12 mouse cellular contexts compared by ENCODE assay signal in genomic region chr12:112868178-112869087, GRCm38 (mm10). TPM values are rescaled to one million over a fixed set of nuclear protein-coding genes. Genes with fewer than 3 reads are reported as not detected.
DNase-seq lines count a peak whose midpoint lies in the region; ATAC-seq and TF ChIP-seq lines count a peak whose summit lies in the region.
"Had no signal": no experiment of that assay in that cellular context is flagged by ENCODE, and none has a peak within 500 bp of the region (broad histone marks: within the 10 kb centered on the region; RNA-seq: fewer than 3 reads in every experiment).

Gene Gpr132, minus strand, starts transcription at chr12:112868228.

- H3K9me3 ChIP-seq in liver, postnatal 0 days (ENCODE audit: low read length), result no peaks in the 10 kb centered on the region
- no peaks in the 10 kb centered on the region for H3K9me3 ChIP-seq in liver, embryonic 12.5 days (replicated peaks)
- H3K9me3 ChIP-seq: G1E had no signal

- 0 out of 2 replicates have a peak, but pooled peaks have one; percentile 6 for ATAC-seq in liver, postnatal 0 days
- ATAC-seq in liver, embryonic 12.5 days, result no peak

- WGBS in liver, postnatal 0 days (ENCODE audit: insufficient replicate concordance), result 51% methylated on average over 13 of the region's 13 CpGs
- 53% methylated on average over 13 of the region's 13 CpGs for WGBS in liver, embryonic 12.5 days (ENCODE audit: insufficient replicate concordance)
- 33% methylated on average over 13 of the region's 13 CpGs for WGBS in thymus, adult 2 months

- H3K9ac ChIP-seq in liver, postnatal 0 days (replicated peaks), result no peak within 1 kb of the TSS
- no peak within 1 kb of the TSS for H3K9ac ChIP-seq in liver, embryonic 12.5 days

- no peaks in the 10 kb centered on the region for H3K36me3 ChIP-seq in liver, postnatal 0 days (replicated peaks; ENCODE audit: insufficient read depth, low read length)
- no peaks in the 10 kb centered on the region for H3K36me3 ChIP-seq in liver, embryonic 12.5 days
- H3K36me3 ChIP-seq in thymus, adult 2 months (ENCODE audit: control insufficient read depth, insufficient read depth, low read length), result no peaks in the 10 kb centered on the region
- H3K36me3 ChIP-seq: G1E had no signal

- no peak within 1 kb of the TSS for H3K4me3 ChIP-seq in liver, postnatal 0 days (ENCODE audit: low read depth, low read length)
- no peak within 1 kb of the TSS for H3K4me3 ChIP-seq in liver, embryonic 12.5 days
- H3K4me3 ChIP-seq in thymus, adult 2 months (ENCODE audit: control insufficient read depth, insufficient read depth, low read length), result no peak within 1 kb of the TSS
- H3K4me3 ChIP-seq: myocyte had no signal

- TF ChIP-seq EP300 in liver, postnatal 0 days (IDR thresholded peaks at IDR 0.05; ENCODE audit: low read depth), result no peak

- H3K4me2 ChIP-seq in liver, postnatal 0 days (ENCODE audit: low read depth, low read length), result no peak within 1 kb of the TSS
- H3K4me2 ChIP-seq in liver, embryonic 12.5 days, result no peak within 1 kb of the TSS

- TF ChIP-seq CTCF in liver, postnatal 0 days (IDR thresholded peaks at IDR 0.05; ENCODE audit: low read depth), result no peak
- no peak for TF ChIP-seq CTCF in thymus, adult 2 months (IDR thresholded peaks at IDR 0.05; ENCODE audit: borderline replicate concordance, control insufficient read depth, extremely low read depth, insufficient read depth, low read length, poor library complexity)

- 0 out of 2 replicates have a peak, but pooled peaks have one; percentile 10 for TF ChIP-seq POLR2A in thymus, adult 2 months (IDR thresholded peaks at IDR 0.05; ENCODE audit: control insufficient read depth, extremely low read depth, insufficient read depth, low read length, poor library complexity)

- peak within 1 kb of the TSS; percentile 29; the same call in 1 of the 2 replicates for H3K27ac ChIP-seq in liver, postnatal 0 days (ENCODE audit: low read depth)
- H3K27ac ChIP-seq in liver, embryonic 12.5 days, result no peak within 1 kb of the TSS
- peak within 1 kb of the TSS; percentile 76 for H3K27ac ChIP-seq in thymus, adult 2 months (ENCODE audit: control insufficient read depth, insufficient read depth, low read length)

- peaks cover 6% of the 10 kb centered on the region for H3K27me3 ChIP-seq in liver, postnatal 0 days (ENCODE audit: insufficient read depth, low read length)
- H3K27me3 ChIP-seq in liver, embryonic 12.5 days (replicated peaks), result peaks cover 56% of the 10 kb centered on the region
- H3K27me3 ChIP-seq in thymus, adult 2 months (ENCODE audit: control insufficient read depth, insufficient read depth, low read length), result no peaks in the 10 kb centered on the region

- H3K4me1 ChIP-seq in liver, postnatal 0 days (ENCODE audit: insufficient read depth), result peaks cover 18% of the 10 kb centered on the region
- peaks cover 14% of the 10 kb centered on the region for H3K4me1 ChIP-seq in liver, embryonic 12.5 days
- peaks cover 61% of the 10 kb centered on the region for H3K4me1 ChIP-seq in thymus, adult 2 months (replicated peaks; ENCODE audit: control insufficient read depth, insufficient read depth, low read length)

- DNase-seq in liver, postnatal 0 days, result no peak
- DNase-seq in NIH3T3 (ENCODE audit: low read depth), result peak; percentile 29
- peak; percentile 83 for DNase-seq in gonadal fat pad, adult 2 months (ENCODE audit: low read depth)
- DNase-seq in thymus, adult 2 months, result peak; percentile 61
- DNase-seq in kidney, postnatal 14 days, result no peak
- no peak for DNase-seq in layer of hippocampus, postnatal 25 days (ENCODE audit: extremely low spot score in 1 of 2, low spot score in 1 of 2)
- no peak for DNase-seq in adipocyte (ENCODE audit: low spot score)
- DNase-seq: cerebellum, postnatal 25 days; heart, adult 18-20 months had no signal

RNA-seq across cellular contexts. Expression of gene Gpr132, which starts in this region (rescaled TPM):
- 0.26 and 0.34 TPM in 2 replicates for polyA plus RNA-seq in liver, postnatal 0 days (2015; fragmentation: Nextera tagmentation; extraction: Ambion mirVana)
- 0.32 and 0.61 TPM in 2 replicates for polyA plus RNA-seq in liver, embryonic 12.5 days (2016; fragmentation: Nextera tagmentation; extraction: Ambion mirVana)
- 2.6 and 3.7 TPM in 2 replicates for polyA plus RNA-seq in gonadal fat pad, adult 2 months (2012; rRNA removed)
- 256 and 265 TPM in 2 replicates for polyA plus RNA-seq in thymus, adult 2 months (2012; rRNA removed)
- under 1 TPM in 1 of 2 experiments, not detected in 1; 0.10 TPM for total RNA-seq in layer of hippocampus, postnatal 25 days (2021)

Comparison
In these comparisons a context has a peak if more than half of its experiments do, and no peak if none do; other contexts are left out.
1. RNA of gene Gpr132 (polyA plus RNA-seq): 256 to 265 TPM in thymus, adult 2 months; 2.6 to 3.7 TPM in gonadal fat pad, adult 2 months, 0.26 to 0.34 TPM in liver, postnatal 0 days and 0.32 to 0.61 TPM in liver, embryonic 12.5 days; every median in the first group is over 10 times any median in the second.
2. Peak in ATAC-seq and H3K27ac ChIP-seq in liver, postnatal 0 days; RNA of the gene not detected or under 1 TPM.
3. DNase-seq: peak in NIH3T3 (single experiment), gonadal fat pad, adult 2 months (single experiment) and thymus, adult 2 months (single experiment); none in liver, postnatal 0 days (single experiment), kidney, postnatal 14 days (single experiment), layer of hippocampus, postnatal 25 days (0 of 2) and adipocyte (single experiment).